Mouse (Mus musculus): ENCODE measurements around the gene Spry1. TPM values are rescaled to one million over a fixed set of nuclear protein-coding genes. Genes with fewer than 3 reads are reported as not detected.

The Spry1 gene
- polyA plus RNA-seq (2012; ENCODE audit: low replicate concordance): 1.2 TPM in 2 replicates

GRCm38 (mm10) chr3:37639690-37640089 lies at the start of gene Spry1:
TSS of gene Spry1 (plus strand) at chr3:37639947.

Other genes with a start within 250 kb of the Spry1 start
- gene Spata5, start 220.1 kb upstream of the Spry1 start, polyA plus RNA-seq (2012; ENCODE audit: low replicate concordance): 8.8 and 10.2 TPM in 2 replicates
- 17.9 and 19.9 TPM in 2 replicates for gene Nudt6, start 219.7 kb upstream of the Spry1 start, polyA plus RNA-seq (2012; ENCODE audit: low replicate concordance)
- gene Gm5148, start 84.5 kb downstream of the Spry1 start, polyA plus RNA-seq (2012; ENCODE audit: low replicate concordance): not detected in 2 replicates

Data from hematopoietic multipotent progenitor cell, adult 10-12 weeks (in vitro differentiated cells).